Mouse (Mus musculus) retina, embryonic 14.5 days (tissue): ENCODE data around the gene Adam11.

Source experiments
- DNase-seq: peaks from one replicate; pipeline ENCODE4 v3.0.0-alpha.2; 2015; ENCODE audit warnings: low spot score

Adam11 gene

GRCm38 (mm10) chr11:102753591-102754324, 7.5 kb upstream of the Adam11 start:
- no peak for DNase-seq

GRCm38 (mm10) chr11:102754416-102754815, 6.8 kb upstream of the Adam11 start:
- no peak for DNase-seq

- no peak for DNase-seq
Observed at GRCm38 (mm10) chr11:102755391-102755790, 5.8 kb upstream of the Adam11 start.

GRCm38 (mm10) chr11:102758977-102759376, 2.3 kb upstream of the Adam11 start:
- DNase-seq: no peak

- DNase-seq: no peak
Observed at GRCm38 (mm10) chr11:102760805-102761308, 382 bp upstream of the Adam11 start.

- DNase-seq: no peak
Observed at GRCm38 (mm10) chr11:102762248-102762647, 1.0 kb downstream of the Adam11 start.

GRCm38 (mm10) chr11:102763009-102763767, 1.9 kb downstream of the Adam11 start:
- DNase-seq: no peak

GRCm38 (mm10) chr11:102765416-102765815, 4.2 kb downstream of the Adam11 start:
- no peak for DNase-seq

- no peak for DNase-seq
Observed at GRCm38 (mm10) chr11:102767055-102767670, 5.9 kb downstream of the Adam11 start.

GRCm38 (mm10) chr11:102769141-102769540, 7.9 kb downstream of the Adam11 start:
- no peak for DNase-seq

- DNase-seq: no peak
Observed at GRCm38 (mm10) chr11:102769993-102770661, 8.9 kb downstream of the Adam11 start.

GRCm38 (mm10) chr11:102770662-102771435, 9.6 kb downstream of the Adam11 start:
- DNase-seq: peak; percentile 72

GRCm38 (mm10) chr11:102771916-102772714, 10.9 kb downstream of the Adam11 start:
- DNase-seq: no peak

- no peak for DNase-seq
Observed at GRCm38 (mm10) chr11:102772771-102773700, 11.8 kb downstream of the Adam11 start.

GRCm38 (mm10) chr11:102773713-102774611, 12.7 kb downstream of the Adam11 start:
- DNase-seq: peak; percentile 96

- peak; percentile 82 for DNase-seq
Observed at GRCm38 (mm10) chr11:102774621-102775141, 13.4 kb downstream of the Adam11 start.

GRCm38 (mm10) chr11:102777598-102777997, 16.4 kb downstream of the Adam11 start:
- DNase-seq: peak; percentile 76

GRCm38 (mm10) chr11:102778165-102778564, 16.9 kb downstream of the Adam11 start:
- DNase-seq: no peak
